Mouse (Mus musculus): ENCODE results near the gene Olfr267. TPM values are rescaled to one million over a fixed set of nuclear protein-coding genes. Genes with fewer than 3 reads are reported as not detected.
A peak's percentile ranks its signal among the peaks of the same experiment; 100 is the strongest.

Gene Olfr267
- polyA plus RNA-seq (2015; fragmentation: Nextera tagmentation; extraction: Ambion mirVana): not detected in 2 replicates

DNA sequence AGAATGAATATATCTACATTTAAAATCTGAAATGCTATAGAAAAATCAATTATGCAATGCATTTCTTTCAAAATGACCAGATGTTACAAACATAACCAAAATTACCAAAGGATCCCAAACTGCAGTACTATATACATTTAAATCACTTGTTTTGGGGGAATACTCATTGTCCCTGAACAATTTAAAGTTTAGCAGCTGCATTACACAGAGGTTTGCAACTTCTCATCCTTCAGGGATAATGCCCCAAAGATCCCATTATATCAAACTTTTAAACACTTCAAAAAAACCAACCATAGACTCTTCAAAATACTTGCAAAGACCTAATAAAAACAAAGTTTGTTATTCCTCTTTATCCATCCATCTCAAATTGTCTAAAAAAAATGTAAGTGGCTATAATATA, at the start of gene Olfr267:
TSS of gene Olfr267 (minus strand) at position 101 of the 400 bp plus-strand sequence.
- H3K27me3 ChIP-seq (replicated peaks): no peaks in the 10 kb centered on the region
- H3K9ac ChIP-seq: no peak within 1 kb of the TSS
- no peaks in the 10 kb centered on the region for H3K36me3 ChIP-seq
- H3K9me3 ChIP-seq: 0 out of 2 replicates have a peak, but pooled peaks cover 4% of the 10 kb centered on the region
- ATAC-seq (ENCODE audit: extremely low read depth, insufficient number of reproducible peaks, low FRiP score, low TSS enrichment): no peak
- H3K4me1 ChIP-seq: no peaks in the 10 kb centered on the region; the same call in 1 of the 2 replicates
- H3K4me3 ChIP-seq: no peak within 1 kb of the TSS
- H3K27ac ChIP-seq (replicated peaks): no peak within 1 kb of the TSS
- H3K4me2 ChIP-seq: no peak within 1 kb of the TSS

DNA sequence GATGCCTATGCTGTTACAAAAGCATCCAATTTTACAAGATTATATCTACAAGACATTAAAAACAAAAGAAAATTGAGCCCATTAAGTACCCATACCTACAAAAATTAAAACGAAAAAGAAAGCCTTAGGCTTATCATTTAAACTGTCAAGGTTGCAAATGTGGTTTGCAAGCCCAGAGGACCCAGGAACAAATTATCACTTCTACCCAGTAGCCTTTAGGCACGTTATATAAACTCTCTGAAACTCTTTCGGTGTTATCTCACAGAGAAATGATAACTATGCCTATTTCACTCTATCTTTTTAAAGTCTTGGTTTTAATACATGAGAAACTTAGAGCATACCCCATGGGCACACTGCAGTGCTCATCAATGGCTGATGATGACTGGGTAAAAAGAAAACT, 45.4 kb upstream of the Olfr267 start:
- Histone ChIP-seq H3K9me3 (no peaks in the 10 kb centered on the region), H3K27me3 (replicated peaks) (no peaks in the 10 kb centered on the region), H3K4me3 (no peak overlapping the region), H3K4me1 (no peaks in the 10 kb centered on the region), H3K27ac (replicated peaks) (no peak overlapping the region), H3K9ac (no peak overlapping the region), H3K36me3 (peaks cover 69% of the 10 kb centered on the region), H3K4me2 (no peak overlapping the region)
- 57% methylated on average over 3 of the region's 3 CpGs for WGBS
- ATAC-seq (ENCODE audit: extremely low read depth, insufficient number of reproducible peaks, low FRiP score, low TSS enrichment): no peak

DNA sequence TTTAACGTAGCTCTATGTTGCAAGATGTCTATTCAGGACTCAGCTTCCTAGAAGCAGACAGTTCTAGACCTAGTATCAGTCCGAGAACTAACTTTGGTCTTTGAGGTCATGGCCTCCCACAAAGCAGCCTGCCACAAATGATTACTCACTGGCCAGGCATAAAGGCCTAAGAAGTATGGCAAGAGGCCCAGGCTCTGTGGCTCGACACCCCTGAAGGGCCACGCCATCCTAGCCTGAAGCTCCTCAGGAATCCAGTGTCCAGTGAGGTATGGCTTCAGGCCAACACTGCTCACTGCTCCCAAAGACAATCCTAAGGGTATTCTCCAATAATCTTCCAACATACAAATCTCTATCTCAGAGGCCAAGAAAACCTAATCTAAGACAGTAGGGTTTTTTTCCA, 38.4 kb upstream of the Olfr267 start:
- no peak overlapping the region for H3K27ac ChIP-seq (replicated peaks)
- WGBS: 84% methylated on average over 4 of the region's 4 CpGs
- H3K4me3 ChIP-seq: no peak overlapping the region
- H3K4me2 ChIP-seq: no peak overlapping the region
- no peak overlapping the region for H3K9ac ChIP-seq
- no peaks in the 10 kb centered on the region for H3K9me3 ChIP-seq
- no peaks in the 10 kb centered on the region for H3K27me3 ChIP-seq (replicated peaks)
- H3K36me3 ChIP-seq: peaks cover 70% of the 10 kb centered on the region
- H3K4me1 ChIP-seq: no peaks in the 10 kb centered on the region
- no peak for ATAC-seq (ENCODE audit: extremely low read depth, insufficient number of reproducible peaks, low FRiP score, low TSS enrichment)

DNA sequence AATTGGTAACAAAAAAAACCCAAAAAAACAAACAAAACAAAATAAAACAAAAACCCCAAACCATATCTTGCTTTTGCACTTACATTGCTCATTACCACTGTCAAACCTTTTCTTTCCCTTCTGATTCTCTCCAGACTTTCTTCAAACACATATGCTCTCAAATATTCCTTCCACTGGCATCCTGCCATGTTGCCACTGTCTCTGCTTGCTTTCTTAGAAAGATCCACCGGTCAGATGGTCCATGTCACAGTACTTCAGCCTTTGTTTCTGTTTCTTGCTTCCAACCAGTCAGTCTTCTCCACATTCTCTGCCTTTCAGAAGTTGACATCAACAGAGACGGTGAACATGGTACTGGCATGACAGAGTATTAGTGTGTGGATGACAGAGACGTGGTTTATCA, 857 bp downstream of the Olfr267 start:
- Histone ChIP-seq H3K27me3 (replicated peaks) (no peaks in the 10 kb centered on the region), H3K4me1 (no peaks in the 10 kb centered on the region; the same call in 1 of the 2 replicates), H3K9me3 (0 out of 2 replicates have a peak, but pooled peaks cover 4% of the 10 kb centered on the region), H3K27ac (replicated peaks) (no peak overlapping the region), H3K4me2 (no peak overlapping the region), H3K4me3 (no peak overlapping the region), H3K36me3 (no peaks in the 10 kb centered on the region), H3K9ac (no peak overlapping the region)
- WGBS: 41% methylated on average over 3 of the region's 3 CpGs
- no peak for ATAC-seq (ENCODE audit: extremely low read depth, insufficient number of reproducible peaks, low FRiP score, low TSS enrichment)

DNA sequence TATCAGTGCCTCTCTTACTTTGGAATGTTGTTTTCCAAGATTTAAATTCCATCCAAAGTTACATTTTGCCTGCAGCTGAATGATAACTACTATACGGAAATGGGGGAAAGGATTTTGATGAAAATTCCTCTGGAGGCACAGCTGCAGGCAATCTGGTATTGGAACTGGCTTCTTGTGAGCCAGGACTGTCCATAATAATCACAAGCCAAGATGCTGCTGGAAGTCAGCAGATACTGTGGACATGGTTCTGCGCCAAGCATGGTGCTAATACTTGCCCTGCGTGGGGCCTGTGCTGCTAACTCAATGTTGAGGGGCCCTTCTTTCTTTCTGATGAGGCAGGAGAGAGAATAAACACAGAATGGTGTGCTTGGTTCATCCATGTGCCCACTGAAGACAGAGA, 24.1 kb downstream of the Olfr267 start:
- Histone ChIP-seq H3K4me3 (no peak overlapping the region), H3K9me3 (no peaks in the 10 kb centered on the region), H3K27ac (replicated peaks) (no peak overlapping the region), H3K36me3 (no peaks in the 10 kb centered on the region), H3K9ac (no peak overlapping the region), H3K27me3 (replicated peaks) (no peaks in the 10 kb centered on the region), H3K4me2 (no peak overlapping the region), H3K4me1 (no peaks in the 10 kb centered on the region)
- WGBS: 61% methylated on average over 3 of the region's 3 CpGs
- no peak for ATAC-seq (ENCODE audit: extremely low read depth, insufficient number of reproducible peaks, low FRiP score, low TSS enrichment)

DNA sequence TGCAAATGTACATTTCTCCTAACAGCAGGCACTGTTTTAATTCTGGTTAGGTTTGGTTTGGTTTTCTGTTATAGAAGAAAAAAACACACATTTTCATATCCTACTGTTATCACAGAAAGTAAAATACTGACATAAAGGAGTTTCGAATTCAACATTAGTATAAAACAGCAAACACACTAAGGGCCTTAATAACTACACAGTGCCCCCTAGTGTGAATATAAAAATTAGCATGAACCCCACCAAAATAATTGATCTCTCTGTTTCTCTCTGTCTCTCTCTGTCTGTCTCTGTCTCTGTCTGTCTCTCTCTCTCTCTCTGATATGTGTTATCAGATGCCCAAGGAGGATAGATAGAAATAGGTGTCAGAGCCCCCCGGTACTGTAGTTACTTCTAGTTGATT, 38.0 kb downstream of the Olfr267 start:
- WGBS: 34% methylated on average over 2 of the region's 2 CpGs
- no peak for ATAC-seq (ENCODE audit: extremely low read depth, insufficient number of reproducible peaks, low FRiP score, low TSS enrichment)
- peak overlapping the region; percentile 27; the same call in 1 of the 2 replicates for H3K4me2 ChIP-seq

DNA sequence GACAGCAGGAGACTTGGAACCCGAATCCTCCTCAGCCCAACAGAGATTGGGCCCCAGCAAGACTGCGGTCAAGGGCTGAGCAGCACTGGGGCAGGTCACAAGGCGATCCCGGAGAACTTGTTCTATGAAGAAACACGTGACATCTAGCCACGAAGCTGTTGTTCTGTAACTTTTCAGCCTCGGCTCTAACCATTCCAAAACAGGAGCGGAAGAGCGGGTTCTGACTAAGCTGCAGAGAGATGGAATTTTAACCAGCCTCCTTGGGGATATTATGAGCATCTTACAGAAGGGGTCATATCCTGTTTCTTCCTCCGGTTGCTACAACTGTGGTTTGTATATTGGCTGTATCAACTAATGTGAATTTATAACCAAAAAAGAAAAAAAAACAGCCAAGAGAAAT, 38.4 kb downstream of the Olfr267 start:
- 58% methylated on average over 10 of the region's 10 CpGs for WGBS
- no peak overlapping the region for H3K27ac ChIP-seq (replicated peaks)
- no peak for ATAC-seq (ENCODE audit: extremely low read depth, insufficient number of reproducible peaks, low FRiP score, low TSS enrichment)
- H3K27me3 ChIP-seq (replicated peaks): no peaks in the 10 kb centered on the region
- H3K9ac ChIP-seq: no peak overlapping the region
- H3K9me3 ChIP-seq: no peaks in the 10 kb centered on the region
- no peak overlapping the region for H3K4me3 ChIP-seq
- peaks cover 4% of the 10 kb centered on the region; the same call in 1 of the 2 replicates for H3K4me1 ChIP-seq
- H3K4me2 ChIP-seq: peak overlapping the region; percentile 27
- H3K36me3 ChIP-seq: no peaks in the 10 kb centered on the region

More for the DNA sequence above, 38.0 kb downstream of the Olfr267 start:
- Histone ChIP-seq H3K27me3 (replicated peaks) (no peaks in the 10 kb centered on the region), H3K36me3 (no peaks in the 10 kb centered on the region), H3K4me3 (no peak overlapping the region), H3K4me1 (peaks cover 4% of the 10 kb centered on the region; the same call in 1 of the 2 replicates), H3K9ac (no peak overlapping the region), H3K9me3 (no peaks in the 10 kb centered on the region), H3K27ac (replicated peaks) (no peak overlapping the region)

DNA sequence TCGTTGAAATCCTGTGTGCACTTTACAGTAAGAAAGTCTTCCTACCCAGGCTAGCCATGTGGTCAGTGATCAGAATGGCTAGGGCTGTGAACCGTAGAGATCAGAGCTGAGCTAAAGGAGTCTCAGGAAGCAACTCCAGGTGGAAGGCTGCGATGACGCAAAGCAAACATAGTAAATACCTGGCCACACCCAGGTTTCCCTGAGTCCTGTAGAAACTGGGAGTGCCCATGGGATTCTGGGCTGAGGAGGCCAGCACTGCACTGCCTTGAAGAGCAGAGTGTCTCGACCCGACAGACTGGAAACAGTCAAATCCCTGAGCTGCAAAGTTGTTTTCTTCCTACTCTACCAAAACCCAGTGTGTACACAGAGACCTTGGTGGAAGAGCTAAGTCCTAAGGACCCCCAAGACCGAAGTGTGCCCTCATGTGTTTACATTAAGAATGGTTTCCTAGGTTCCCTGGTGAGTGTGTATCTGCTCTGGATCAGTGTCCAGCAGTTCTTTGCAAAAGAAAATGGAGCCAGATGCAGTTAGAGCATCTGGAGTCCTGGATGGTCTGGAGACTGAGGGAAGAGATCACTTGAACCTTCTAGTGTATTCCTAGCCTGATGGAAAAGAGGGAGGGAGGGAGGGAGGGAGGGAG, 41.8 kb downstream of the Olfr267 start:
- Histone ChIP-seq H3K4me2 (no peak overlapping the region), H3K9ac (no peak overlapping the region), H3K9me3 (no peaks in the 10 kb centered on the region), H3K27ac (replicated peaks) (no peak overlapping the region), H3K27me3 (replicated peaks) (no peaks in the 10 kb centered on the region), H3K36me3 (no peaks in the 10 kb centered on the region), H3K4me3 (no peak overlapping the region), H3K4me1 (peaks cover 4% of the 10 kb centered on the region; the same call in 1 of the 2 replicates)
- ATAC-seq (ENCODE audit: extremely low read depth, insufficient number of reproducible peaks, low FRiP score, low TSS enrichment): no peak
- WGBS: 79% methylated on average over 7 of the region's 7 CpGs

DNA sequence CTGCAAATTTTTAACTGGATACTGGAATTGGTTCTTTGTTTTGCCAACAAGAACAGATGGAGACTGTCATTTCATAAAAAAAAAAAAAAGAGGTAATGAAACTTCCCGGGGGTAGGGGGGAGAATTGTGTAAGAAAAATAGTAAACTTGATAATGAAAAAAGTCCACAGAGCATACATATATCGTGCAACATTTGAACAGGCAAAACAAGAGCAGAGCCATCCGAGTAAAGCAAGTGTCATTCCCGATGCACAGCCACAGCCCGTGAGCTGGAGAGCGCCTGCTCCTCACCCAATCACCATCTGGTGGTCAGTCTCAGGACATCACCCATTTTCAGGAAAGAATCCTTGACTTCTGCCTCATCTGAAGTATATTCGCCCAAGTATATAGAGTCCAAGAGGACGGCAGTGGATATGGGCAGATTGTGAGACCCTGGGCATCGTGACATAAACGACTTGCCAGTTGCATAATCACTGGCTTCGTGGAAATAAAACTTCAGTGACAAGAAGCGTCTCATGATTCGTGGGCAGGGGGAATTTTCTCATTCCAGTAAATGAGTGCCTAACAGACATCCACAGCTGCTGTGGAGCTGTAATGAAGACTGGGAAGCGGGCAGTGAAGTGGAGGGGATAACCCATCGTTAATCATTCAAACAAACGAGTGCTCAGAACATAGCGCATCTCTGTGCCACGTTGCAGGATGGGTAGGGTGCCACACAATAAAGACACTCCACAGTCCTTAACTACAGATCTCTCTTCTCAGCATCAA, 50.5 kb downstream of the Olfr267 start:
- H3K4me2 ChIP-seq: no peak overlapping the region
- no peak for ATAC-seq (ENCODE audit: extremely low read depth, insufficient number of reproducible peaks, low FRiP score, low TSS enrichment)
- no peaks in the 10 kb centered on the region for H3K4me1 ChIP-seq
- no peak overlapping the region for H3K9ac ChIP-seq
- H3K27me3 ChIP-seq (replicated peaks): no peaks in the 10 kb centered on the region
- 72% methylated on average over 18 of the region's 18 CpGs for WGBS
- H3K9me3 ChIP-seq: no peaks in the 10 kb centered on the region
- H3K27ac ChIP-seq (replicated peaks): no peak overlapping the region
- no peak overlapping the region for H3K4me3 ChIP-seq
- H3K36me3 ChIP-seq: no peaks in the 10 kb centered on the region

All from heart, embryonic 13.5 days (tissue).